Mouse (Mus musculus): ENCODE data around the gene Sbno2.

- TF ChIP-seq POLR2A (IDR thresholded peaks at IDR 0.05; ENCODE audit: insufficient read depth, low read length): no peak
- TF ChIP-seq EP300 (IDR thresholded peaks at IDR 0.05; ENCODE audit: insufficient read depth, low read depth, low read length): no peak
Measured at GRCm38 (mm10) chr10:80136179-80136951, 31.0 kb upstream of the Sbno2 start.
